Comparison of ENCODE assay signal across 8 mouse cellular contexts in genomic region chr7:19344938-19345471, GRCm38 (mm10). TPM values are rescaled to one million over a fixed set of nuclear protein-coding genes. Genes with fewer than 3 reads are reported as not detected.
DNase-seq lines count a peak whose midpoint lies in the region; ATAC-seq lines count a peak whose summit lies in the region.

No protein-coding gene starts in this region.

- H3K4me1 ChIP-seq in hindbrain, embryonic 14.5 days (replicated peaks; ENCODE audit: control insufficient read depth, insufficient read depth, low read length): peaks cover 27% of the 10 kb centered on the region

- peak; percentile 95 for ATAC-seq in hindbrain, embryonic 14.5 days (ENCODE audit: low FRiP score)

- H3K27ac ChIP-seq in hindbrain, embryonic 14.5 days: peak overlapping the region; percentile 90

- peak; percentile 99 for DNase-seq in NIH3T3 (ENCODE audit: low read depth)
- peak; percentile 98 to 99 for DNase-seq in cerebellum, postnatal 10 days
- DNase-seq in frontal cortex, postnatal 14 days (ENCODE audit: low spot score in 2 of 2): peak; percentile 91 to 93
- DNase-seq in hindbrain, embryonic 14.5 days (ENCODE audit: low spot score): peak; percentile 94
- peak; percentile 92 to 94 for DNase-seq in layer of hippocampus, postnatal 36 days
- DNase-seq in lung, postnatal 36 days: peak; percentile 97
- DNase-seq in retina, postnatal 1 day: peak; percentile 97
- peak; percentile 93 to 95 for DNase-seq in urinary bladder, adult 18-20 months (ENCODE audit: low spot score in 2 of 2)

- WGBS in hindbrain, embryonic 14.5 days: under 1% methylated on average over 31 of the region's 31 CpGs

- H3K4me3 ChIP-seq in hindbrain, embryonic 14.5 days (replicated peaks; ENCODE audit: low read length): peak overlapping the region; percentile 60

- H3K9me3 ChIP-seq in hindbrain, embryonic 14.5 days (ENCODE audit: control insufficient read depth, low read length): no peaks in the 10 kb centered on the region

- peaks cover 15% of the 10 kb centered on the region for H3K27me3 ChIP-seq in hindbrain, embryonic 14.5 days (ENCODE audit: control insufficient read depth, insufficient read depth, low read length)

- H3K9ac ChIP-seq in hindbrain, embryonic 14.5 days: peak overlapping the region; percentile 72

- H3K4me2 ChIP-seq in hindbrain, embryonic 14.5 days (replicated peaks): peak overlapping the region; percentile 92

- peaks cover 18% of the 10 kb centered on the region for H3K36me3 ChIP-seq in hindbrain, embryonic 14.5 days (replicated peaks; ENCODE audit: control insufficient read depth, insufficient read depth)

RNA-seq across cellular contexts. Expression of gene Ercc1, which starts 0.4 kb away (rescaled TPM):
- polyA plus RNA-seq in hindbrain, embryonic 14.5 days (2014; fragmentation: Nextera tagmentation; extraction: Ambion mirVana): 82.6 and 86.1 TPM in 2 replicates
- 10 to 100 TPM; 44.4 to 53.4 TPM for total RNA-seq in layer of hippocampus, postnatal 36 days (2021)

RNA-seq across cellular contexts. Expression of gene Cd3eap, which starts 14.3 kb away (rescaled TPM):
- polyA plus RNA-seq in hindbrain, embryonic 14.5 days (2014; fragmentation: Nextera tagmentation; extraction: Ambion mirVana): 17.0 TPM in 2 replicates
- total RNA-seq in layer of hippocampus, postnatal 36 days (2021): 10 to 100 TPM; 17.6 to 19.4 TPM

RNA-seq across cellular contexts. Expression of gene Ppp1r13l, which starts 14.5 kb away (rescaled TPM):
- 2.4 and 2.6 TPM in 2 replicates for polyA plus RNA-seq in hindbrain, embryonic 14.5 days (2014; fragmentation: Nextera tagmentation; extraction: Ambion mirVana)
- 1 to 10 TPM; 6.0 to 7.0 TPM for total RNA-seq in layer of hippocampus, postnatal 36 days (2021)

RNA-seq across cellular contexts. Expression of gene Fosb, which starts 35.2 kb away (rescaled TPM):
- polyA plus RNA-seq in hindbrain, embryonic 14.5 days (2014; fragmentation: Nextera tagmentation; extraction: Ambion mirVana): 0.12 TPM in 1 of 2 replicates, not detected in the other
- 10 to 100 TPM; 12.6 to 18.8 TPM for total RNA-seq in layer of hippocampus, postnatal 36 days (2021)

RNA-seq across cellular contexts. Expression of gene Ercc2, which starts 36.8 kb away (rescaled TPM):
- 15.6 and 16.5 TPM in 2 replicates for polyA plus RNA-seq in hindbrain, embryonic 14.5 days (2014; fragmentation: Nextera tagmentation; extraction: Ambion mirVana)
- total RNA-seq in layer of hippocampus, postnatal 36 days (2021): 10 to 100 TPM; 36.2 to 37.1 TPM

Comparison
In these comparisons a context has a peak if more than half of its experiments do, and no peak if none do; other contexts are left out.
1. Peak in every context shown above with its lines: DNase-seq, ATAC-seq, H3K4me3 ChIP-seq and H3K27ac ChIP-seq.